Mouse (Mus musculus) CH12.LX (cell line): Measurements from ENCODE around the gene Dcst2.

Source experiments
- BHLHE40 ChIP-seq: IDR thresholded peaks from 2 replicates; pipeline ENCODE4 v1.6.1; 2011; ENCODE audit warnings: mild to moderate bottlenecking, low read depth, low read length, improper control_type of control experiment
- CHD1 ChIP-seq: IDR thresholded peaks from 2 replicates; pipeline ENCODE4 v1.6.1; 2012; ENCODE audit warnings: low read depth, low read length, improper control_type of control experiment, inconsistent platforms
- CTCF ChIP-seq, 2 experiments: IDR thresholded peaks in 1 of 2; conservative IDR thresholded peaks in 1 of 2; 2 replicates each; pipeline ENCODE4 v1.5.1; 2011 to 2012; ENCODE audit warnings: low read depth in 2 of 2, low read length in 2 of 2, improper control_type of control experiment in 1 of 2, inconsistent platforms in 1 of 2, mild to moderate bottlenecking in 1 of 2, moderate library complexity in 1 of 2
- EP300 ChIP-seq: IDR thresholded peaks from 2 replicates; pipeline ENCODE4 v1.6.1; 2011; ENCODE audit warnings: low read length, improper control_type of control experiment
- JUND ChIP-seq: conservative IDR thresholded peaks from 2 replicates; pipeline ENCODE4 v1.6.1; 2011; ENCODE audit warnings: low read depth, low read length, improper control_type of control experiment
- MAFK ChIP-seq: IDR thresholded peaks from 2 replicates; pipeline ENCODE4 v1.6.1; 2011; ENCODE audit warnings: low read length, improper control_type of control experiment; ENCODE audit not compliant: insufficient replicate concordance
- MAX ChIP-seq: IDR thresholded peaks from 2 replicates; pipeline ENCODE4 v1.6.1; 2011; ENCODE audit warnings: low read length, improper control_type of control experiment
- MYC ChIP-seq: IDR thresholded peaks from 2 replicates; pipeline ENCODE4 v1.6.1; 2011; ENCODE audit warnings: low read depth, mild to moderate bottlenecking, improper control_type of control experiment, low read length
- NELFE ChIP-seq: IDR thresholded peaks from 2 replicates; pipeline ENCODE4 v1.6.1; 2011; ENCODE audit warnings: low read depth, low read length, improper control_type of control experiment
- POLR2A ChIP-seq: IDR thresholded peaks from 2 replicates; pipeline ENCODE4 v1.6.1; 2011; ENCODE audit warnings: low read depth, mild to moderate bottlenecking, improper control_type of control experiment, low read length
- RAD21 ChIP-seq: IDR thresholded peaks from 2 replicates; pipeline ENCODE4 v1.6.1; 2011; ENCODE audit warnings: low read depth, mild to moderate bottlenecking, low read length, improper control_type of control experiment, moderate library complexity
- TCF12 ChIP-seq: IDR thresholded peaks from 2 replicates; pipeline ENCODE4 v1.6.1; 2014; ENCODE audit warnings: low read depth, mild to moderate bottlenecking, inconsistent platforms, low read length, improper control_type of control experiment

GRCm38 (mm10) chr3:89359630-89360029 lies 2.1 kb upstream of the Dcst2 start:
- TF ChIP-seq MYC (no peak), TCF12 (no peak), NELFE (no peak), CTCF (conservative IDR thresholded peaks at IDR 0.05 in 1 of 2, IDR thresholded peaks at IDR 0.05 in 1 of 2; ENCODE audit: low read depth in 2 of 2, low read length in 2 of 2) (no peak), MAFK (no peak), RAD21 (no peak), EP300 (no peak), JUND (no peak), POLR2A (no peak), BHLHE40 (no peak), MAX (no peak), CHD1 (no peak)
